Mouse (Mus musculus) CH12.LX (cell line): ENCODE measurements around the gene Dqx1.

Source experiments
- CTCF ChIP-seq, 2 experiments: IDR thresholded peaks in 1 of 2; conservative IDR thresholded peaks in 1 of 2; 2 replicates each; pipeline ENCODE4 v1.5.1; 2011 to 2012; ENCODE audit warnings: low read depth in 2 of 2, low read length in 2 of 2, improper control_type of control experiment in 1 of 2, inconsistent platforms in 1 of 2, mild to moderate bottlenecking in 1 of 2, moderate library complexity in 1 of 2
- ETS1 ChIP-seq: conservative IDR thresholded peaks from 2 replicates; pipeline ENCODE4 v1.6.1; 2012; ENCODE audit warnings: low read depth, mild to moderate bottlenecking, inconsistent platforms, low read length, improper control_type of control experiment, moderate library complexity

DNA sequence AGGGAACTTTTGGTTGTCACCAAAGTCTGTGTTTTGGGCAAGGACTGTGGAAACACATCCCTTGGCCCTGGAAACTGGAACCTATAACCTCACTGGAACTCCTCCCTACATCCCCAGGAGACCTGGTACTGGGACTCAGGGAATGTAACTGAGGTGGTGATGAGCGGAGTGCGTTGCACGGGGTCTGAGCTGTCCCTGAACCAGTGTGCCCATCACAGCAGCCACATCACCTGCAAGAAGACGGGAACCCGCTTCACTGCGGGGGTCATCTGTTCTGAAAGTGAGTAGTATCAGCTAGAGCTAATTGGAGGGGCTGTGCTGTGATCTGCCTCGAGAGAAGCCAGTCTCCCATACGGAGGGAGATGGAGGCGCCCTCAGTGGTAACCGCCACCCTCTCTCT, 8.3 kb upstream of the Dqx1 start:
- TF ChIP-seq CTCF (conservative IDR thresholded peaks at IDR 0.05 in 1 of 2, IDR thresholded peaks at IDR 0.05 in 1 of 2; ENCODE audit: low read depth in 2 of 2, low read length in 2 of 2) = no peak
- no peak for TF ChIP-seq ETS1
